Mouse (Mus musculus) hindbrain, postnatal 0 days (tissue): Measurements from ENCODE around the gene Elane. TPM values are rescaled to one million over a fixed set of nuclear protein-coding genes. Genes with fewer than 3 reads are reported as not detected.

Source experiments
- ATAC-seq: fragments of 200-750 bp; cut with Nextera tagmentation; 2 replicates; pipeline ENCODE4 v1.8.0; 2017; ENCODE audit warnings: mild to moderate bottlenecking, moderate TSS enrichment, moderate library complexity
- DNase-seq: peaks from one replicate; pipeline ENCODE4 v3.0.0-alpha.2; 2015; ENCODE audit warnings: low spot score
- H3K27ac ChIP-seq: fragments of 300-500 bp; sonication (generic); 2 replicates; pipeline ENCODE4 v1.5.1; 2014; ENCODE audit warnings: mild to moderate bottlenecking
- H3K27me3 ChIP-seq: fragments of 300-500 bp; sonication (generic); 2 replicates; pipeline ENCODE4 v1.6.1; 2014; ENCODE audit warnings: low read length, mixed read lengths; ENCODE audit not compliant: insufficient read depth
- H3K36me3 ChIP-seq: fragments of 300-500 bp; sonication (generic); 2 replicates; pipeline ENCODE4 v1.6.1; 2014; ENCODE audit warnings: low read length, mixed read lengths; ENCODE audit not compliant: insufficient read depth
- H3K4me1 ChIP-seq: fragments of 300-500 bp; sonication (generic); 2 replicates; pipeline ENCODE4 v1.6.1; 2014; ENCODE audit warnings: antibody characterized with exemption, low read length, mixed read lengths; ENCODE audit not compliant: insufficient read depth
- H3K4me2 ChIP-seq: fragments of 300-500 bp; sonication (generic); 2 replicates; pipeline ENCODE4 v1.6.1; 2014; ENCODE audit warnings: low read depth, mild to moderate bottlenecking, low read length, moderate library complexity, mixed read lengths
- H3K4me3 ChIP-seq: fragments of 300-500 bp; sonication (generic); 2 replicates; pipeline ENCODE4 v1.5.1; 2014; ENCODE audit warnings: low read length
- H3K9ac ChIP-seq: fragments of 300-500 bp; sonication (generic); replicated peaks from 2 replicates; pipeline ENCODE4 v1.6.1; 2014; ENCODE audit warnings: mild to moderate bottlenecking, low read length, moderate library complexity, mixed read lengths
- H3K9me3 ChIP-seq: fragments of 300-500 bp; sonication (generic); 2 replicates; pipeline ENCODE4 v1.6.1; 2016; ENCODE audit warnings: low read length, mixed read lengths
- CTCF ChIP-seq: IDR thresholded peaks from 2 replicates; pipeline ENCODE4 v1.5.1; 2016; ENCODE audit warnings: antibody characterized with exemption, control low read depth, low read depth
- WGBS: fragments of 180-500 bp; shearing (Covaris S2); extraction: QIAGEN DNeasy Blood & Tissue Kit; methylation state at CpG from one replicate; pipeline ENCODE4 v1.1.7; 2014; 5-methylcytosine and 5-hydroxymethylcytosine counted together
- polyA plus RNA-seq: library from polyadenylated mRNA; unstranded; fragments of >200 nt; fragmentation: Nextera tagmentation; extraction: Ambion mirVana; gene quantifications from 2 replicates; pipeline ENCODE4 v1.2.1, GENCODE M21; 2015
- total RNA-seq: library from RNA; depleted of rRNA; stranded (reverse); fragments of >200 nt; gene quantifications from 2 replicates; pipeline ENCODE4 v1.2.3, GENCODE M21; 2014

Gene Elane
- total and polyA plus RNA-seq, 2 experiments from 2014 or later: not detected

DNA sequence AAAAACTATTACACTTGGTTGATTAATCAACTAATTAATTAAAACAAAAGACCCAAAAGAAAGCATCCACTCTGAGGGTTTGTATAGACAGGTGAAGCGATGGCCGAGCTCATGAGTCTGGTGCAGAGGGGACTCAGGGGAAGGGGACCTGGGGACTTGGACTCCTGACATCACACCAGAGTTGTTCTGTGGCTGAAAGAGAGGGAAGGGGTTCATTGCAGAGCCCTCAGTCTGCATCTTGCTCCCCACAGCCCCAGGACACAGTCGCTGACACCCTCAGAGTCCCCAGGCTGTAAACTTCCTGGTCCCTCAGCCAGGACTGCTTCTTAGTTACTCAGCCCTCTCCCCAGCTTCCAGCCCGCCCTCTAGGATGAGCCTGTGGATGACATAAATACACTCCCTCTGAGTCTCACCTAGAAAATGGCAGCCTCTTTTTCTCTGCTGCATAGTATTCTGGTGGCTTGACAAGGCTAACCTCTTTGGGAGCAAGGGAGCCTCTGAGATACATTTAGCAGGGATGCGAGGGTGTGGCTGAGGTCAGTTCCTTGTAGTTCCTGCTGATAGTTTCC, 31.6 kb downstream of the Elane start:
- Histone ChIP-seq H3K27ac (no peak overlapping the region), H3K4me1 (peaks cover 24% of the 10 kb centered on the region), H3K27me3 (peaks cover 45% of the 10 kb centered on the region), H3K4me2 (peak overlapping the region; percentile 97), H3K9me3 (no peaks in the 10 kb centered on the region), H3K4me3 (peak overlapping the region; percentile 80), H3K36me3 (no peaks in the 10 kb centered on the region), H3K9ac (peak overlapping the region; percentile 92; the same call in 1 of the 2 replicates)
- no peak for DNase-seq
- TF ChIP-seq CTCF: no peak
- 72% methylated on average over 5 of the region's 5 CpGs for WGBS
- ATAC-seq: no peak

GRCm38 (mm10) chr10:79918231-79919078, 32.4 kb downstream of the Elane start:
- no peaks in the 10 kb centered on the region for H3K36me3 ChIP-seq
- no peak for TF ChIP-seq CTCF
- peak overlapping the region; percentile 15; the same call in 1 of the 2 replicates for H3K4me3 ChIP-seq
- no peak overlapping the region for H3K27ac ChIP-seq
- 0 out of 2 replicates have a peak, but pooled peaks have one; percentile 13 for ATAC-seq
- peak overlapping the region; percentile 27; the same call in 1 of the 2 replicates for H3K4me2 ChIP-seq
- no peak overlapping the region; the same call in 1 of the 2 replicates for H3K9ac ChIP-seq
- no peaks in the 10 kb centered on the region for H3K9me3 ChIP-seq
- 7% methylated on average over 35 of the region's 35 CpGs for WGBS
- peaks cover 53% of the 10 kb centered on the region for H3K27me3 ChIP-seq
- H3K4me1 ChIP-seq: peaks cover 24% of the 10 kb centered on the region
- DNase-seq: no peak

DNA sequence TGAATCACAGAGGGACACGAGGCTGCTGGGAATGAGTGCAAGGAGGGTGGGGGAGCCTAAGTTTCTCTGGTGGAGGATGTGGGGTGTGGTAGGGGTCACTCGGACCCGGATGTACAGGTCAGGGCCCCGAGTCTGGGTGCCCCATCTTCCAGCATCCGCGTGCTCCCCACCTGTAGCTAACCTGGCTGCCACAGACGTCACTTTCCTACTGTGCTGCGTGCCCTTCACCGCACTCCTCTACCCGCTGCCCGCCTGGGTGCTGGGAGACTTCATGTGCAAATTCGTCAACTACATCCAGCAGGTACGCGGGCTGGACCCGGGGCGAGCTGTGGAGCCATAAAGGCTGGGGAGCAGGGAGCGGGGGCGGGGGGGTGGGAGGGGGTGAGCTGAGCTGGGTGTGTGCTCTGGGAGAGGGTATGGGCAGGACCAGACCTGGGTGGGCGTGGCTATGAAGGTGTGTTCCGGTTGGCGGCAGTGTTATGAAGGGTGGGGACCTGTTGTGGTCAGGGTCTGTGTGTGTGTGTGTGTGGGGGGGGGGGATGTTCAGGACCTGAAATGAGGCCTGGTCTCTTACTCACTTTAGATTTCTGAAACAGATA, 33.3 kb downstream of the Elane start:
- ATAC-seq (no peak), DNase-seq (no peak)
- Histone ChIP-seq H3K4me2 (no peak overlapping the region), H3K4me3 (no peak overlapping the region), H3K36me3 (no peaks in the 10 kb centered on the region), H3K4me1 (peaks cover 24% of the 10 kb centered on the region), H3K27me3 (peaks cover 53% of the 10 kb centered on the region), H3K9me3 (no peaks in the 10 kb centered on the region), H3K9ac (no peak overlapping the region), H3K27ac (no peak overlapping the region)
- no peak for TF ChIP-seq CTCF
- WGBS: 7% methylated on average over 21 of the region's 21 CpGs

DNA sequence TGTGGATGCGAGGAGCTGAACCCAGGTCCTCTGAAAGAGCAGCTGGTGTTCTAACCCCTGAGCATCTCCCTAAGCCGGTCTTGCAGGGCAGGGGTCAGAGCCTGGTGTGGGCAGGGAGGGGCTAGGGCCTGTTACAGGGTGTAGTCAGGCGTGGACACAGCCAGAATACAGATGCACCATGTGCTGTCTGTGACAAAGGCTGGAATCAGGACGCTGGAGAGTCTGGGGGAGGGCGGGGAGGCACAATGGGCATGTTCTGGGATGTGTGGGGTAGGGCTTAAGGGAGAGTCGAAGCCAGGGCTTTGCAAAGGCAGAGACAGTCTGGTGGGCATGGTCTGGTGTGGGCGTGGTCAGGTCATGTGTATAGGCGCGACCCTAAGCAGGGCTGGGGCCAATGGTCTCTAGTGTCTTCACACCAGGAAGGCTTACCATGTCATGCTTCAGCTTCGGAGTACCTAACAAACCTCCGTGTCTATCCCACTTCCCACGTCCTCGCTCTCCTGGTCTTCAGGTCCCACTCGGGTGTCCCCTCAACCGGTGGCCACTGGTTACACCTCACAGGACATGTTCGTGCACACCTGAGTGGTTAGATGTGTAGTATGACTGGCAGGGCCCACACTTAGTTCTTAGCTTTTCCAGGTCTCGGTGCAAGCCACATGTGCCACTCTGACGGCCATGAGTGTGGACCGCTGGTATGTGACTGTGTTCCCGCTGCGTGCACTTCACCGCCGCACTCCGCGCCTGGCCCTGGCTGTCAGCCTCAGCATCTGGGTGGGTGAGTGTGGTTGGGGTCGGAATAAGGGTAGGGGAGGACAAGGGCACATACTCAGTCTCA, 34.2 kb downstream of the Elane start:
- H3K36me3 ChIP-seq: no peaks in the 10 kb centered on the region
- no peak for ATAC-seq
- H3K4me2 ChIP-seq: peak overlapping the region; percentile 56
- no peak overlapping the region for H3K27ac ChIP-seq
- peaks cover 53% of the 10 kb centered on the region for H3K27me3 ChIP-seq
- no peak for TF ChIP-seq CTCF
- no peak for DNase-seq
- no peak overlapping the region; the same call in 1 of the 2 replicates for H3K9ac ChIP-seq
- H3K4me1 ChIP-seq: peaks cover 15% of the 10 kb centered on the region; the same call in 1 of the 2 replicates
- peak overlapping the region; percentile 30; the same call in 1 of the 2 replicates for H3K4me3 ChIP-seq
- WGBS: 16% methylated on average over 26 of the region's 26 CpGs
- no peaks in the 10 kb centered on the region for H3K9me3 ChIP-seq

- H3K27ac ChIP-seq: no peak within 1 kb of the TSS
- peak within 1 kb of the TSS; percentile 56 for H3K4me2 ChIP-seq
- peaks cover 14% of the 10 kb centered on the region; the same call in 1 of the 2 replicates for H3K4me1 ChIP-seq
- DNase-seq (no peak), ATAC-seq (no peak)
- no peak for TF ChIP-seq CTCF
- no peaks in the 10 kb centered on the region for H3K9me3 ChIP-seq
- 4% methylated on average over 41 of the region's 41 CpGs for WGBS
- H3K9ac ChIP-seq: peak within 1 kb of the TSS; percentile 31
- no peaks in the 10 kb centered on the region for H3K36me3 ChIP-seq
- peaks cover 53% of the 10 kb centered on the region for H3K27me3 ChIP-seq
- H3K4me3 ChIP-seq: peak within 1 kb of the TSS; percentile 30
Observed at GRCm38 (mm10) chr10:79920958-79921535, 35.0 kb downstream of the Elane start, which contains the start of gene R3hdm4. TSS of gene R3hdm4 (minus strand) at chr10:79921208.
